Mouse (Mus musculus): ENCODE results near the gene Sh2d3c. TPM values are rescaled to one million over a fixed set of nuclear protein-coding genes. Genes with fewer than 3 reads are reported as not detected.

The Sh2d3c gene
- polyA plus RNA-seq, 1 experiment from 2014 or later, result 43.5 TPM

GRCm38 (mm10) chr2:32682721-32683417 lies 38.0 kb upstream of the Sh2d3c start:
- no peaks in the 10 kb centered on the region for H3K4me1 ChIP-seq (replicated peaks; ENCODE audit: control insufficient read depth, insufficient read depth, low read length)
- no peak overlapping the region for H3K9ac ChIP-seq
- ATAC-seq (ENCODE audit: low FRiP score), result no peak
- H3K4me2 ChIP-seq (replicated peaks), result no peak overlapping the region
- no peaks in the 10 kb centered on the region for H3K9me3 ChIP-seq (ENCODE audit: control insufficient read depth, low read length)
- WGBS, result 76% methylated on average over 14 of the region's 14 CpGs
- H3K27me3 ChIP-seq (ENCODE audit: control insufficient read depth, insufficient read depth, low read length), result no peaks in the 10 kb centered on the region
- H3K27ac ChIP-seq, result no peak overlapping the region
- no peak overlapping the region for H3K4me3 ChIP-seq (replicated peaks; ENCODE audit: low read length)
- no peak for DNase-seq (ENCODE audit: low spot score)
- H3K36me3 ChIP-seq (replicated peaks; ENCODE audit: control insufficient read depth, insufficient read depth), result peaks cover 61% of the 10 kb centered on the region

GRCm38 (mm10) chr2:32683701-32684100 lies 37.2 kb upstream of the Sh2d3c start:
- H3K27ac ChIP-seq, result no peak overlapping the region
- no peak for DNase-seq (ENCODE audit: low spot score)
- no peaks in the 10 kb centered on the region for H3K27me3 ChIP-seq (ENCODE audit: control insufficient read depth, insufficient read depth, low read length)
- H3K9ac ChIP-seq, result no peak overlapping the region
- H3K36me3 ChIP-seq (replicated peaks; ENCODE audit: control insufficient read depth, insufficient read depth), result peaks cover 62% of the 10 kb centered on the region
- H3K9me3 ChIP-seq (ENCODE audit: control insufficient read depth, low read length), result no peaks in the 10 kb centered on the region
- no peaks in the 10 kb centered on the region for H3K4me1 ChIP-seq (replicated peaks; ENCODE audit: control insufficient read depth, insufficient read depth, low read length)
- no peak overlapping the region for H3K4me3 ChIP-seq (replicated peaks; ENCODE audit: low read length)
- no peak overlapping the region for H3K4me2 ChIP-seq (replicated peaks)
- ATAC-seq (ENCODE audit: low FRiP score), result no peak
- WGBS, result 92% methylated on average over 10 of the region's 10 CpGs

DNA sequence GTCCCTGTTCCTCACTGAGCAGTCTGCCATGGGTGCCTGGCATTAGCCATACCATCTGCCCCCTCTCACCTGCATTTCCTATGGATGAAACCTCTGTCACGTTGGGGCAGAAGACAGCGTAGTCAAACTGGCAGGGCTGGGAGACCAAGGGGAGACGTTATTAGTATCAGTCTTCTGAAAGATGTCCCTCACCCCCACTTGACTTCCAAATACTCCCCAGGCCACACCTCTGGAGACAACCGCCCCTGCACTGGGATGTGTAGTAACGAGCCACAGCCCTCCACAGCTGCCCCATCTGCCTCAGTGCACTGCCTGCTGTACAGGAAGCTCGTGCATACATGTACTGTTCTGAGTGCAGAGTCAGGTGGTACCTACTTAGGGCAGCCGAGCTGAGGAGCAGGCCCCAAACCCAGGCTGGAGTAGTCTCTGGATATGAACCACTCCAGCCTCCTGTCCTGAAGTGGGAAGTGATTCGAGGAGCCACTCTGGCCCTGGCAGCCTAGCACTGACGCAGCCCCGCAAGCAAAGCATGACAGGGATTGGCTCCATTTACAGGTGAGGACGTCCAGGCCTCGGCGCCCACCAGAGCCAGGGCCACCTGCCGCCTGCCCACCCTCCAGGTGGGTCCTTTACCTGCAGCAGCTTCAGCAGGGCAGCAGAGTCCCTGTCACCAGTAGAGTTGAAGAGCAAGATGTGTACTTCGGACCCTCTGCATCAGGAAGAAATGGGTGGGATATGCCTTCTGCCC lies 36.0 kb upstream of the Sh2d3c start:
- H3K4me1 ChIP-seq (replicated peaks; ENCODE audit: control insufficient read depth, insufficient read depth, low read length), result no peaks in the 10 kb centered on the region
- no peaks in the 10 kb centered on the region for H3K9me3 ChIP-seq (ENCODE audit: control insufficient read depth, low read length)
- no peak for DNase-seq (ENCODE audit: low spot score)
- H3K27me3 ChIP-seq (ENCODE audit: control insufficient read depth, insufficient read depth, low read length), result no peaks in the 10 kb centered on the region
- WGBS, result 92% methylated on average over 15 of the region's 15 CpGs
- H3K36me3 ChIP-seq (replicated peaks; ENCODE audit: control insufficient read depth, insufficient read depth), result peaks cover 62% of the 10 kb centered on the region
- no peak for ATAC-seq (ENCODE audit: low FRiP score)
- no peak overlapping the region for H3K4me2 ChIP-seq (replicated peaks)
- no peak overlapping the region for H3K27ac ChIP-seq
- H3K9ac ChIP-seq, result no peak overlapping the region
- no peak overlapping the region for H3K4me3 ChIP-seq (replicated peaks; ENCODE audit: low read length)

- H3K4me1 ChIP-seq (replicated peaks; ENCODE audit: control insufficient read depth, insufficient read depth, low read length), result no peaks in the 10 kb centered on the region
- no peaks in the 10 kb centered on the region for H3K27me3 ChIP-seq (ENCODE audit: control insufficient read depth, insufficient read depth, low read length)
- peaks cover 62% of the 10 kb centered on the region for H3K36me3 ChIP-seq (replicated peaks; ENCODE audit: control insufficient read depth, insufficient read depth)
- H3K27ac ChIP-seq, result no peak overlapping the region
- DNase-seq (ENCODE audit: low spot score) (no peak), ATAC-seq (ENCODE audit: low FRiP score) (no peak)
- H3K4me3 ChIP-seq (replicated peaks; ENCODE audit: low read length), result no peak overlapping the region
- H3K4me2 ChIP-seq (replicated peaks), result no peak overlapping the region
- WGBS, result 99% methylated on average over 3 of the region's 3 CpGs
- no peak overlapping the region for H3K9ac ChIP-seq
- no peaks in the 10 kb centered on the region for H3K9me3 ChIP-seq (ENCODE audit: control insufficient read depth, low read length)
Observed at GRCm38 (mm10) chr2:32685807-32686206, 35.0 kb upstream of the Sh2d3c start.

GRCm38 (mm10) chr2:32686640-32687039 lies 34.2 kb upstream of the Sh2d3c start:
- H3K4me2 ChIP-seq (replicated peaks), result no peak overlapping the region
- WGBS, result 95% methylated on average over 6 of the region's 6 CpGs
- H3K27me3 ChIP-seq (ENCODE audit: control insufficient read depth, insufficient read depth, low read length), result no peaks in the 10 kb centered on the region
- H3K4me1 ChIP-seq (replicated peaks; ENCODE audit: control insufficient read depth, insufficient read depth, low read length), result no peaks in the 10 kb centered on the region
- DNase-seq (ENCODE audit: low spot score) (no peak), ATAC-seq (ENCODE audit: low FRiP score) (no peak)
- no peaks in the 10 kb centered on the region for H3K9me3 ChIP-seq (ENCODE audit: control insufficient read depth, low read length)
- no peak overlapping the region for H3K27ac ChIP-seq
- H3K4me3 ChIP-seq (replicated peaks; ENCODE audit: low read length), result no peak overlapping the region
- H3K9ac ChIP-seq, result no peak overlapping the region
- peaks cover 62% of the 10 kb centered on the region for H3K36me3 ChIP-seq (replicated peaks; ENCODE audit: control insufficient read depth, insufficient read depth)

- DNase-seq (ENCODE audit: low spot score) (no peak), ATAC-seq (ENCODE audit: low FRiP score) (no peak)
- 0 out of 2 replicates have a peak, but pooled peaks cover under 1% of the 10 kb centered on the region for H3K4me1 ChIP-seq (replicated peaks; ENCODE audit: control insufficient read depth, insufficient read depth, low read length)
- H3K36me3 ChIP-seq (replicated peaks; ENCODE audit: control insufficient read depth, insufficient read depth), result peaks cover 54% of the 10 kb centered on the region
- no peak overlapping the region for H3K9ac ChIP-seq
- H3K4me3 ChIP-seq (replicated peaks; ENCODE audit: low read length), result no peak overlapping the region
- H3K4me2 ChIP-seq (replicated peaks), result no peak overlapping the region
- no peaks in the 10 kb centered on the region for H3K9me3 ChIP-seq (ENCODE audit: control insufficient read depth, low read length)
- no peak overlapping the region for H3K27ac ChIP-seq
- no peaks in the 10 kb centered on the region for H3K27me3 ChIP-seq (ENCODE audit: control insufficient read depth, insufficient read depth, low read length)
- 93% methylated on average over 8 of the region's 8 CpGs for WGBS
Observed at GRCm38 (mm10) chr2:32687562-32687961, 33.3 kb upstream of the Sh2d3c start.

DNA sequence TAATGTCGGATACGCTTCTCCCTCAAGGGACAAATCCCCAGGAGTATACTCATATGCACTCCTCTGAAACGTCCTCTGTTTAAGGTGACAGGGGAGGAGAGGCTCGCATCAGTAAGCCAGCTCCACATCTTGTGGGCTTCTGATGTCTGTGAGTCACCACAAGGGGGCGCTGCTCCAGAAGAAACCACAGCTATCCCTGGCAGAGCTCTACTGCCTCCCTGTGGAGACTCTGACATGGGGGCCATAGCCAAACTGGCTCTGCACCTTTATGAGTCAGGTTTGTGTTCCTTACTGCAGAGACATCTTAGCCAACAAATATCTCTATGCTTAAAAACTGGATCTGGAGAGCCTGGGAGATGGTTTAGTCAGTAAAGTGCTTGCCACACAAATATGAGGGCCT lies 31.4 kb upstream of the Sh2d3c start:
- Histone ChIP-seq H3K4me2 (replicated peaks) (no peak overlapping the region), H3K9me3 (ENCODE audit: control insufficient read depth, low read length) (no peaks in the 10 kb centered on the region), H3K4me1 (replicated peaks; ENCODE audit: control insufficient read depth, insufficient read depth, low read length) (0 out of 2 replicates have a peak, but pooled peaks cover 9% of the 10 kb centered on the region), H3K27me3 (ENCODE audit: control insufficient read depth, insufficient read depth, low read length) (no peaks in the 10 kb centered on the region), H3K27ac (no peak overlapping the region), H3K9ac (no peak overlapping the region), H3K36me3 (replicated peaks; ENCODE audit: control insufficient read depth, insufficient read depth) (peaks cover 35% of the 10 kb centered on the region), H3K4me3 (replicated peaks; ENCODE audit: low read length) (no peak overlapping the region)
- peak; percentile 85 for DNase-seq (ENCODE audit: low spot score)
- WGBS, result 26% methylated on average over 5 of the region's 5 CpGs
- ATAC-seq (ENCODE audit: low FRiP score), result no peak

DNA sequence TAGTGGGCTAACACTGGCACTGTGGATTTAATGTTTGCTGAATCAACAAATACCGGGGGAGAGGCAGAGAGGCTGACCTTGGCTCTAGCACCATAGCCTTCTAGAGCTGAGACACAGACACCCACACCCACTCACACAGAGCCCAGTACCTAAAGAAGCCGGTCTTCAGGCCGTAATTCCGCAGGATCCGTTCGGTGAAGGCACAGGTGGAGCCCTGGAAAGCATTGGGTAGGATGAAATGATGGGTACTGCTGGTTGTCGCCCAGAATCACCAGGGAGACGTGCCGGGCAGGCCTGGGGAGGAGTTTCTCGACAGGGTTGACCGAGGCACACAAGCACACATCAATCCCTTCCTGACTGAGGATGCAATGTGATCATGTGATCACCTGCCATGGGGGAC lies 29.8 kb upstream of the Sh2d3c start:
- H3K4me3 ChIP-seq (replicated peaks; ENCODE audit: low read length), result no peak overlapping the region
- DNase-seq (ENCODE audit: low spot score) (no peak), ATAC-seq (ENCODE audit: low FRiP score) (no peak)
- 0 out of 2 replicates have a peak, but pooled peaks cover 9% of the 10 kb centered on the region for H3K4me1 ChIP-seq (replicated peaks; ENCODE audit: control insufficient read depth, insufficient read depth, low read length)
- WGBS, result 90% methylated on average over 11 of the region's 11 CpGs
- no peak overlapping the region for H3K27ac ChIP-seq
- H3K27me3 ChIP-seq (ENCODE audit: control insufficient read depth, insufficient read depth, low read length), result no peaks in the 10 kb centered on the region
- H3K9me3 ChIP-seq (ENCODE audit: control insufficient read depth, low read length), result no peaks in the 10 kb centered on the region
- H3K9ac ChIP-seq, result no peak overlapping the region
- peaks cover 20% of the 10 kb centered on the region for H3K36me3 ChIP-seq (replicated peaks; ENCODE audit: control insufficient read depth, insufficient read depth)
- H3K4me2 ChIP-seq (replicated peaks), result no peak overlapping the region

DNA sequence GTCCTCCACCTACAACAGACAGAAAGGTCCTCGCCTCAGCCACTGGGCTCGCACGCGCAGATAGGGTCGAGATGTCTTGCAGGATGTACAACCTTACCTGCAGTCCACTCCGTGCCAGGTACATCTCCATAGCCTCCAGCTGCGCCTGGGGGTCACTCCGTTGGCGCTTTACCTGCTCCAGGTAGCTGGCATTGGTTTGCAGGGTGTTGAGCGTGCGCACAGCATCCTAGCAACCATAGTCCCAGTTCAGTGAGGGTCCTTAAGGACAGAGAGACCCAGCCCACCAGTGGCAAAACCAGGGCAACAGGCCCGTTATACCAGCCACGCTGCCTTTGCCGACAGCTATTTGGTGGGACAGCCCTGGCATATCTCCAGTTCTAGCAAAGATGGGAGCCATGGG lies 28.4 kb upstream of the Sh2d3c start:
- no peak overlapping the region for H3K9ac ChIP-seq
- ATAC-seq (ENCODE audit: low FRiP score) (no peak), DNase-seq (ENCODE audit: low spot score) (no peak)
- no peaks in the 10 kb centered on the region for H3K9me3 ChIP-seq (ENCODE audit: control insufficient read depth, low read length)
- H3K36me3 ChIP-seq (replicated peaks; ENCODE audit: control insufficient read depth, insufficient read depth), result peaks cover 5% of the 10 kb centered on the region
- no peak overlapping the region for H3K4me2 ChIP-seq (replicated peaks)
- H3K27ac ChIP-seq, result no peak overlapping the region
- H3K4me1 ChIP-seq (replicated peaks; ENCODE audit: control insufficient read depth, insufficient read depth, low read length), result 0 out of 2 replicates have a peak, but pooled peaks cover 9% of the 10 kb centered on the region
- 93% methylated on average over 14 of the region's 14 CpGs for WGBS
- no peaks in the 10 kb centered on the region for H3K27me3 ChIP-seq (ENCODE audit: control insufficient read depth, insufficient read depth, low read length)
- H3K4me3 ChIP-seq (replicated peaks; ENCODE audit: low read length), result no peak overlapping the region
